Comparison of ENCODE assay signal across 20 mouse cellular contexts in the genomic region with DNA sequence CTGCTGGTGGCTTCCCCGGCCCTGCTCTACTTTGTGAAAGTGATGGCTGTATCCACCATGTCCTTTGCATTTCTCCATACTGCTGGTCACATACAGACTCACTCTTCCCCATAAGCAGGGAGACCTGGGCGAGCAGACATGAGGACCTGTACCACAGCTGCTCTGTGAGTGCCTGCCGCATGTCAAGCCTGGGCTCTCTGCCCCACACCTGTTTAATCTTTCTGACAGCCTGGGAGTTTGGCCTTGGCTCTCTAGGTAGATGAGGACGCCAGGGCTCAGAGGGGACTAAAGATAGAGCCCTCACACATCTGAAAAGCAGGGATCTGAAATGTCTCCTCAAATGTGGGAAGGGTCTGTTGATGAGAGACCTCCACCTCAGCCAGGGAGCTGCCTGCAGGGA. TPM values are rescaled to one million over a fixed set of nuclear protein-coding genes. Genes with fewer than 3 reads are reported as not detected.
DNase-seq lines count a peak whose midpoint lies in the region; ATAC-seq and TF ChIP-seq lines count a peak whose summit lies in the region.
"Had no signal": no experiment of that assay in that cellular context is flagged by ENCODE, and none has a peak within 500 bp of the region (broad histone marks: within the 10 kb centered on the region; RNA-seq: fewer than 3 reads in every experiment).

No protein-coding gene starts in this region.

- DNase-seq in cerebellum, adult 11-12 months: peak; percentile 57
- no peak for DNase-seq in cerebellum, adult 8-10 months
- no peak for DNase-seq in stomach, postnatal 0 days (ENCODE audit: low spot score)
- no peak for DNase-seq in adrenal gland, postnatal 4 days (ENCODE audit: low spot score in 2 of 2)
- DNase-seq in adrenal gland, postnatal 36 days: no peak
- DNase-seq: adrenal gland, postnatal 25 days; heart, adult 18-20 months; heart, postnatal 14 days; lung, adult 2 months; lung, postnatal 14 days; thymus, postnatal 4 days had no signal

- 80% methylated on average over 4 of the region's 4 CpGs for WGBS in hindbrain, embryonic 12.5 days
- 79% methylated on average over 4 of the region's 4 CpGs for WGBS in hindbrain, embryonic 13.5 days
- WGBS in intestine, postnatal 0 days: 59% methylated on average over 4 of the region's 4 CpGs
- WGBS in stomach, postnatal 0 days: 62% methylated on average over 4 of the region's 4 CpGs

- H3K9me3 ChIP-seq in hindbrain, embryonic 12.5 days (replicated peaks): no peaks in the 10 kb centered on the region
- no peaks in the 10 kb centered on the region for H3K9me3 ChIP-seq in hindbrain, embryonic 13.5 days
- H3K9me3 ChIP-seq in intestine, postnatal 0 days (ENCODE audit: control insufficient read depth): no peaks in the 10 kb centered on the region
- H3K9me3 ChIP-seq in stomach, postnatal 0 days (ENCODE audit: control insufficient read depth, low read length): no peaks in the 10 kb centered on the region
- H3K9me3 ChIP-seq: heart, embryonic 13.5 days; limb, embryonic 10.5 days; neural tube, embryonic 15.5 days had no signal

- 0 out of 2 replicates have a peak, but pooled peaks cover 3% of the 10 kb centered on the region for H3K27me3 ChIP-seq in hindbrain, embryonic 12.5 days
- 0 out of 2 replicates have a peak, but pooled peaks cover 4% of the 10 kb centered on the region for H3K27me3 ChIP-seq in hindbrain, embryonic 13.5 days
- no peaks in the 10 kb centered on the region for H3K27me3 ChIP-seq in intestine, postnatal 0 days (replicated peaks; ENCODE audit: control insufficient read depth, insufficient read depth, low read length)
- H3K27me3 ChIP-seq in stomach, postnatal 0 days (ENCODE audit: control insufficient read depth, insufficient read depth, low read length): no peaks in the 10 kb centered on the region
- H3K27me3 ChIP-seq: heart, embryonic 13.5 days; neural tube, embryonic 15.5 days had no signal

- H3K36me3 ChIP-seq in hindbrain, embryonic 12.5 days: no peaks in the 10 kb centered on the region
- peaks cover 4% of the 10 kb centered on the region; the same call in 1 of the 2 replicates for H3K36me3 ChIP-seq in hindbrain, embryonic 13.5 days
- H3K36me3 ChIP-seq in intestine, postnatal 0 days (ENCODE audit: control insufficient read depth, insufficient read depth): peaks cover 15% of the 10 kb centered on the region
- H3K36me3 ChIP-seq in stomach, postnatal 0 days (ENCODE audit: control insufficient read depth, insufficient read depth, low read length): no peaks in the 10 kb centered on the region; the same call in 1 of the 2 replicates

- H3K27ac ChIP-seq in hindbrain, embryonic 12.5 days: no peak overlapping the region
- no peak overlapping the region for H3K27ac ChIP-seq in hindbrain, embryonic 13.5 days
- peak overlapping the region; percentile 66 for H3K27ac ChIP-seq in intestine, postnatal 0 days (ENCODE audit: low read depth, low read length)
- H3K27ac ChIP-seq in stomach, postnatal 0 days (replicated peaks): peak overlapping the region; percentile 49
- H3K27ac ChIP-seq: heart, embryonic 13.5 days; limb, embryonic 10.5 days; neural tube, embryonic 15.5 days had no signal

- 0 out of 2 replicates have a peak overlapping the region, but pooled peaks have one; percentile 33 for H3K9ac ChIP-seq in hindbrain, embryonic 12.5 days
- no peak overlapping the region for H3K9ac ChIP-seq in hindbrain, embryonic 13.5 days
- H3K9ac ChIP-seq in intestine, postnatal 0 days (ENCODE audit: low read depth, low read length): no peak overlapping the region
- no peak overlapping the region for H3K9ac ChIP-seq in stomach, postnatal 0 days (ENCODE audit: low read length)
- H3K9ac ChIP-seq: neural tube, embryonic 15.5 days had no signal

- no peak for TF ChIP-seq CTCF in intestine, postnatal 0 days (IDR thresholded peaks at IDR 0.05; ENCODE audit: low read depth)
- no peak for TF ChIP-seq CTCF in stomach, postnatal 0 days (IDR thresholded peaks at IDR 0.05; ENCODE audit: low read depth)

- no peak overlapping the region for H3K4me3 ChIP-seq in hindbrain, embryonic 12.5 days
- no peak overlapping the region for H3K4me3 ChIP-seq in hindbrain, embryonic 13.5 days
- no peak overlapping the region for H3K4me3 ChIP-seq in intestine, postnatal 0 days (ENCODE audit: low read depth, low read length)
- no peak overlapping the region for H3K4me3 ChIP-seq in stomach, postnatal 0 days (ENCODE audit: low read depth, low read length)
- H3K4me3 ChIP-seq: heart, embryonic 13.5 days; limb, embryonic 10.5 days; neural tube, embryonic 15.5 days had no signal

- peaks cover 9% of the 10 kb centered on the region for H3K4me1 ChIP-seq in hindbrain, embryonic 12.5 days
- H3K4me1 ChIP-seq in hindbrain, embryonic 13.5 days (replicated peaks): peaks cover 11% of the 10 kb centered on the region
- H3K4me1 ChIP-seq in intestine, postnatal 0 days (replicated peaks; ENCODE audit: control insufficient read depth, insufficient read depth, low read length): peaks cover 19% of the 10 kb centered on the region
- no peaks in the 10 kb centered on the region; the same call in 1 of the 2 replicates for H3K4me1 ChIP-seq in stomach, postnatal 0 days (replicated peaks; ENCODE audit: control insufficient read depth, insufficient read depth)

- no peak for ATAC-seq in hindbrain, embryonic 12.5 days (ENCODE audit: low FRiP score)
- ATAC-seq in hindbrain, embryonic 13.5 days (ENCODE audit: low FRiP score): no peak
- no peak for ATAC-seq in intestine, postnatal 0 days
- ATAC-seq in stomach, postnatal 0 days (ENCODE audit: low FRiP score, low TSS enrichment): no peak
- ATAC-seq: forebrain, embryonic 14.5 days had no signal

- H3K4me2 ChIP-seq in hindbrain, embryonic 12.5 days (replicated peaks): no peak overlapping the region
- no peak overlapping the region for H3K4me2 ChIP-seq in hindbrain, embryonic 13.5 days
- 0 out of 2 replicates have a peak overlapping the region, but pooled peaks have one; percentile 0 for H3K4me2 ChIP-seq in intestine, postnatal 0 days (replicated peaks; ENCODE audit: low read depth)
- no peak overlapping the region for H3K4me2 ChIP-seq in stomach, postnatal 0 days (replicated peaks; ENCODE audit: low read depth)
- H3K4me2 ChIP-seq: heart, embryonic 13.5 days; liver, embryonic 11.5 days; midbrain, embryonic 11.5 days; neural tube, embryonic 15.5 days had no signal

- TF ChIP-seq EP300 in stomach, postnatal 0 days (optimal IDR thresholded peaks at IDR 0.05): no peak

RNA-seq across cellular contexts. Expression of a gene that starts 6.2 kb away (rescaled TPM):
- 30.3 and 37.4 TPM in 2 replicates for polyA plus RNA-seq in hindbrain, embryonic 12.5 days (2016; fragmentation: Nextera tagmentation; extraction: Ambion mirVana)
- 20.9 and 23.6 TPM in 2 replicates for polyA plus RNA-seq in hindbrain, embryonic 13.5 days (2015; fragmentation: Nextera tagmentation; extraction: Ambion mirVana)
- 86.2 and 88.8 TPM in 2 replicates for polyA plus RNA-seq in intestine, postnatal 0 days (2015; fragmentation: Nextera tagmentation; extraction: Ambion mirVana)
- polyA plus RNA-seq in stomach, postnatal 0 days (2015; fragmentation: Nextera tagmentation; extraction: Ambion mirVana): 45.5 and 46.0 TPM in 2 replicates
- total RNA-seq in adrenal gland, postnatal 4 days (2021): 10 to 100 TPM; 29.5 to 31.0 TPM
- total RNA-seq in adrenal gland, postnatal 36 days (2021): 10 to 100 TPM; 13.6 to 18.1 TPM

Comparison
In these comparisons a context has a peak if more than half of its experiments do, and no peak if none do; other contexts are left out.
1. H3K27ac ChIP-seq: peak in intestine, postnatal 0 days (single experiment) and stomach, postnatal 0 days (single experiment); none in hindbrain, embryonic 12.5 days (single experiment) and hindbrain, embryonic 13.5 days (single experiment).